Mouse (Mus musculus) heart, embryonic 15.5 days (tissue): ENCODE results near the gene Pla2g12b. TPM values are rescaled to one million over a fixed set of nuclear protein-coding genes. Genes with fewer than 3 reads are reported as not detected.

Source experiments
- ATAC-seq: fragments of 200-750 bp; cut with Nextera tagmentation; replicated peaks from 2 replicates; pipeline ENCODE4 v1.8.0; 2017; ENCODE audit warnings: low read depth, moderate TSS enrichment; ENCODE audit not compliant: insufficient number of reproducible peaks, insufficient read depth, low FRiP score
- H3K27ac ChIP-seq: fragments of 300-500 bp; sonication (generic); 2 replicates; pipeline ENCODE4 v1.5.1; 2015; ENCODE audit warnings: mild to moderate bottlenecking, inconsistent platforms
- H3K27me3 ChIP-seq: fragments of 300-500 bp; sonication (generic); 2 replicates; pipeline ENCODE4 v1.6.1; 2015; ENCODE audit warnings: inconsistent platforms
- H3K36me3 ChIP-seq: fragments of 300-500 bp; sonication (generic); 2 replicates; pipeline ENCODE4 v1.6.1; 2015; ENCODE audit warnings: mild to moderate bottlenecking, inconsistent platforms
- H3K4me1 ChIP-seq: fragments of 300-500 bp; sonication (generic); replicated peaks from 2 replicates; pipeline ENCODE4 v1.6.1; 2015; ENCODE audit warnings: inconsistent platforms
- H3K4me2 ChIP-seq: fragments of 300-500 bp; sonication (generic); 2 replicates; pipeline ENCODE4 v1.6.1; 2015; ENCODE audit warnings: inconsistent platforms, mild to moderate bottlenecking, moderate library complexity
- H3K4me3 ChIP-seq: fragments of 300-500 bp; sonication (generic); 2 replicates; pipeline ENCODE4 v1.5.1; 2015; ENCODE audit warnings: mild to moderate bottlenecking, inconsistent platforms
- H3K9ac ChIP-seq: fragments of 300-500 bp; sonication (generic); 2 replicates; pipeline ENCODE4 v1.6.1; 2015; ENCODE audit warnings: mild to moderate bottlenecking, inconsistent platforms
- H3K9me3 ChIP-seq: fragments of 300-500 bp; sonication (generic); replicated peaks from 2 replicates; pipeline ENCODE4 v1.6.1; 2016; ENCODE audit warnings: inconsistent platforms
- WGBS: fragments of 180-500 bp; shearing (Covaris S2); methylation state at CpG from one replicate; pipeline ENCODE4 v1.1.7; 2015; ENCODE audit warnings: mixed read lengths; 5-methylcytosine and 5-hydroxymethylcytosine counted together
- polyA plus RNA-seq: library from polyadenylated mRNA; unstranded; fragments of >200 nt; fragmentation: Nextera tagmentation; extraction: Ambion mirVana; gene quantifications from 2 replicates; pipeline ENCODE4 v1.2.1, GENCODE M21; 2015

Pla2g12b gene
- polyA plus RNA-seq, result 0.48 and 0.76 TPM in 2 replicates

DNA sequence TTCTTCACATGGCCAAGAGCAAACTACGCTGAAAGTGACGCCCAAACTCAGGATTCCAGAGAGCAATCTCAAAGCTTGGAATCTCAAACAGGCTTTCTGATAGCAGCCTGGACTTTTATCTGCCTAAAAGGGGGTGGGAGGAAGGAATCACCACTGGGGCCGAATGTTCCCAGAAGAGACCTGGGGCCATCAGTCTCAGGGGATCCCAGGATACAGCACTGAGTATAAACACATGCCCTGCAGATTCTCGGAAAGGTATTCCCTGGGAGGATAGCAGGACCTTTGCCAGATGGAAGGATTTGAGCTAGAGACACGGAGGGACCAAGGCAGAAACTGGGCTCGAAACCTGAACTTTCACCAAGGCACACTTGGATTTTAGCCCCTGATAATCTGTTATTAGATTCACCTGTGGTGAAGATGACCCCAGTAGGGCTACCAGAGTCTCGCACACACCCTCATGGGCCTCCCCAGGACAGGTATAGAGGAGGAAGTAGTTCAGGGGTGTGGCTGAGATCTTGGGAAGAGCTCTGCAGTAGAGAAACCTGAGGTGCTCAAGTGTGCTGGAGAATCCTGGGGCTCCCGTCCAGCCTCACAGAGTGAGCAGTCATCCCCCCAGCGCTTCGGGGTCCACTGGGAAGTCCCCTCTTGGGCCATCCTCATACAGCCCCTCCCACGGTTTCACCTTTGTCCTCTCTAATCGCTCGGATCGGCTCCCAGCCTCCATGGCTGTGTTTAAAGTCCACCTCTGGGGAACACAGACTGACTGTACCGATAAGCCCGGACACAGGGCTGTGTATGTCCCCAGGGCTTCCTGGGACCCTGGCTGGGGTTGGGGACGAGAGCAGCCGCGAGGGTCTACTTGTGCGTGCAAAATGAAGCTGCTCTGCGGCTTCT is at the start of gene Pla2g12b:
TSS of gene Pla2g12b (plus strand) at position 762 of the 894 bp plus-strand sequence.
- Histone ChIP-seq H3K27ac (no peak within 1 kb of the TSS), H3K4me3 (0 out of 2 replicates have a peak within 1 kb of the TSS, but pooled peaks have one; percentile 7)
- WGBS, result 47% methylated on average over 21 of the region's 21 CpGs

DNA sequence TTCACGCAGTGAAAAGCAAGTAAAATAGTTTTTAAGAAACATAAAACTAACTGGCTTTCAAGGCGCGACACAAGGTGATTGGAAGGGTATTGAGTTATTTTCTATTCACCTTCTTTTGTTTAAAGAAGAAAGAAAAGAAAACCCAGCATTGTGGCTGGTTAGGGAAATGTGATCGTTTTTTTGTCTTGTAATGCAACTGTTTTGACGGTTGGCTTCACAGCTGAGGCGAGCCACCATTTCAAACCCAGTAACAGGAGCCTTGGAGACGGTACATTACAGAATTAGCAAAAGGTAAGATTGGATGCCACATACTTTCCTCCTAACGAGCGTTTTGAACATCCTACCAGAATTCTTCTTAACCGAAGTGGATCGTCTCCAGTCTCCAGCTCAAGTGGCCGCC is 49.3 kb upstream of the Pla2g12b start:
- no peaks in the 10 kb centered on the region for H3K27me3 ChIP-seq
- WGBS, result 88% methylated on average over 12 of the region's 12 CpGs
- H3K4me3 ChIP-seq, result no peak overlapping the region
- no peaks in the 10 kb centered on the region for H3K9me3 ChIP-seq
- no peak overlapping the region for H3K4me2 ChIP-seq
- no peak overlapping the region for H3K9ac ChIP-seq
- no peak for ATAC-seq
- no peak overlapping the region for H3K27ac ChIP-seq
- no peaks in the 10 kb centered on the region for H3K4me1 ChIP-seq
- peaks cover 56% of the 10 kb centered on the region for H3K36me3 ChIP-seq

More for the DNA sequence above, at the start of gene Pla2g12b:
- H3K36me3 ChIP-seq, result no peaks in the 10 kb centered on the region
- no peak; the same call in 1 of the 2 replicates for ATAC-seq
- peak within 1 kb of the TSS; percentile 30 for H3K4me2 ChIP-seq
- no peaks in the 10 kb centered on the region for H3K27me3 ChIP-seq
- H3K9ac ChIP-seq, result no peak within 1 kb of the TSS
- peaks cover 13% of the 10 kb centered on the region; the same call in 1 of the 2 replicates for H3K4me1 ChIP-seq
- H3K9me3 ChIP-seq, result no peaks in the 10 kb centered on the region

DNA sequence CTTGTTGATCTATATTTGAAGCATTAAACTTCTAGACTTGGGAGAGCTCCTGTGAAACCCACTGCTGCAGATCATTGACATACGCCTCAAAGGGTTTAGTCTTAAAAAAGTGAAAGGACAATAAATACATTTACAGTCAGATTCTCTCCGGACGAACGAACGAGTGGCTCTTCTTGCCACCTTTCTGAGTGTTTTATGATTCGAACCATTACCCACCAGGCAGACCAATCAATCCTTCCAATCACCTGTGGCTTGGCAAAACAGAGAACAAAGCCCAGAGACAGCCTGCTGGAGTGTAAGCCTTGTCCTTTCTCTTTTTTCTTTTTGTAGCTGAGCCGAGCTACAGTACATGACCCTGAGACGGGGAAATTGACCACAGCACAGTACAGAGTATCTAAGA is 48.4 kb upstream of the Pla2g12b start:
- Histone ChIP-seq H3K9me3 (no peaks in the 10 kb centered on the region), H3K4me3 (no peak overlapping the region), H3K27ac (no peak overlapping the region), H3K9ac (no peak overlapping the region), H3K27me3 (no peaks in the 10 kb centered on the region), H3K4me2 (no peak overlapping the region), H3K36me3 (peaks cover 56% of the 10 kb centered on the region), H3K4me1 (no peaks in the 10 kb centered on the region)
- no peak for ATAC-seq
- 88% methylated on average over 8 of the region's 8 CpGs for WGBS

DNA sequence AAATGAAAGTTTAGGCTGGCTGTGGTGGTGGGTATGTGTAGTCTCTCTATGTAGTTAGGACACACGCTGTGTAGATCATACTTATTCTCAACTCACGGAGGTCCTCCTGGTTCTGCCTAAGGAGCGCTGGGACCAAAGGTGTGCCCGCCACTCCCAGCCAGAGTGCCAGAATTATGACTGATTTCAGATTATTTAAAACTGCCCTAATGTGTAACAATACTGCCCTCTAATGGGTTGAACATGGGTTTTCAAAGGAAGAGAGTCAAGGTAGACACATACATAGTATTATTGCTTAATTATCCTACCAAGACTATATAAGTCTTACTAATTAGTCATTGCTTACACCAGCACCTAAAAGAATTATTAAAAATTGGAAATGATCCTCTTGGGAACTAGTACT is 44.7 kb upstream of the Pla2g12b start:
- no peak for ATAC-seq
- H3K4me2 ChIP-seq, result no peak overlapping the region
- H3K27ac ChIP-seq, result no peak overlapping the region
- no peak overlapping the region for H3K4me3 ChIP-seq
- 85% methylated on average over 4 of the region's 4 CpGs for WGBS
- no peak overlapping the region for H3K9ac ChIP-seq
- H3K4me1 ChIP-seq, result no peaks in the 10 kb centered on the region
- no peaks in the 10 kb centered on the region for H3K9me3 ChIP-seq
- peaks cover 60% of the 10 kb centered on the region for H3K36me3 ChIP-seq
- no peaks in the 10 kb centered on the region for H3K27me3 ChIP-seq

DNA sequence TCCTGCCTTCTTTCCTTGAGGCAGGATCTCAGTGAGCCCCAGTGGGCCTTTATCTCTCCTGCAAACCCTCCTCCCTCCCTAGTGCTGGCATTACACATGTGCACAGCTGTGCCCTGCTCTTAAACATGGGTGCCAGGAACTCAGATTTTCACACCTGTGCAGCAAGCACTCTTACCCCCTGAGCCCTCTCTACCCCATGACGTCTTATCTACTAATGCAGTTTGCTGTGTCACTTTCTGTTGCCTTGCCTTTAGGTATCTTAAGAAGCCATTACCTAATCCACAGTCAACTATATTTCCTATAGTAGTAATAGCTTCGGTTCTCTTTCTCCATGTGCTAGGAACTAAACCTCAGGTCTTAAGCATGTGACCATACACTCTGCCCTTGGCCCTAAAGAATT is 40.3 kb upstream of the Pla2g12b start:
- no peak for ATAC-seq
- no peak overlapping the region for H3K27ac ChIP-seq
- no peak overlapping the region for H3K4me2 ChIP-seq
- no peaks in the 10 kb centered on the region for H3K4me1 ChIP-seq
- H3K27me3 ChIP-seq, result no peaks in the 10 kb centered on the region
- H3K4me3 ChIP-seq, result no peak overlapping the region
- 74% methylated on average over 2 of the region's 2 CpGs for WGBS
- no peaks in the 10 kb centered on the region for H3K9me3 ChIP-seq
- H3K36me3 ChIP-seq, result peaks cover 62% of the 10 kb centered on the region
- H3K9ac ChIP-seq, result no peak overlapping the region

DNA sequence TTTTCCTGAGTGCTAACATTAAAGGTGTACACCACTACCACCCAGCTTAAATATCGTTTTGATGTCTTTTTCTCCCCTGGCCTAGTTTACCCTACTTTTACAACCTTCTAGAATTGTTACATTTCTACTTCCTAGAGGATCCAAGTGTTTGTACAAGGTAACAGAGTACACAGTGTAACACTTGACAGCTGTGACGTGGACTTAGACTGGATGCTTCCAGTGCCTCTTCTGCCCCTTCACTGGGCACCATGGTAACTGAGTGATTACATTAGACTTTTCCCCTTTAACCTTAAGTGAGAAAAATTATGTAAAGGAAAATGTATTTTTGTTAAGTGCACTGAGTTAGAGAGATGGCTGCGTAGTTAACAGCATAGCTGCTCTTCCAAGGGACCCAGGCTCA is 38.9 kb upstream of the Pla2g12b start:
- Histone ChIP-seq H3K4me3 (no peak overlapping the region), H3K36me3 (peaks cover 71% of the 10 kb centered on the region), H3K27me3 (no peaks in the 10 kb centered on the region), H3K9me3 (no peaks in the 10 kb centered on the region), H3K4me2 (no peak overlapping the region), H3K4me1 (no peaks in the 10 kb centered on the region), H3K9ac (no peak overlapping the region), H3K27ac (no peak overlapping the region)
- WGBS, result 90% methylated on average over 3 of the region's 3 CpGs
- ATAC-seq, result no peak

DNA sequence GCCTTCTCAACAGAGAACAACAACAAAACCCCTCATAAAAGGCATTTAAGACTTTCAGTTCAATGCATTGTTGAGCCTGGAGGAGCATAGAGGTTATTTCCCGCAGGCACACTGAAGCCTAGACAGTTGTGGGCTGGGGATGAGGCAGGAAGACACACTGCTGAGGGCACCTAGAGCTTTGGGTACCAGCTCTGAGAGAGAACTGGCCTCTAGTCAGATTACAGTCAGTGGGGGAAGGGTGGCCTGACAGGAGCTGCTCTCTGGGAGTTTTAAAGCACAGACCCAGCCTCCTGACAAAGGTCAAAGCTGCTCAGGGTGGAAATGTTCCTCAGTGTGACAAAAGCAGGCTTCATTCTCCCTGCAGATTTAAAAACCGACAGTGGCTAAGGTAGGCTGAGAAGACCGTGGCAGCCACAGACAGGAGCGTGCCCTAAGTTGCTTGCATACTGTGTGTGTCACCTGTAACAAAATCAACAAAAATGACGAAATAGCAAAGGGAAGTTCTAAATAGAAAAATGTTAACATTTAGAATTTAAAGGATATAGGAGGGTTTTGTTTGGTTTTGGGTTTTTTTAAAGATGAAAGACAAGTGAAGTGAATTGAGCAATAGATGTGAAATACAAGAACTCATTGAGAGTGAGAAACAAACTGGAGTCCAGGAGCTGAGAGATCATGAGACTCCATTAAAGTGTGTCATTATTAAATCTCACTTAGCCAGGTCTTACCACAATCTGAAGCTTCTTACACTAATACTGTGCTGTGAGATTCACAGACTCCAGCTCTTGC is 37.5 kb upstream of the Pla2g12b start:
- Histone ChIP-seq H3K9me3 (no peaks in the 10 kb centered on the region), H3K4me2 (no peak overlapping the region), H3K4me3 (no peak overlapping the region), H3K27ac (no peak overlapping the region), H3K4me1 (no peaks in the 10 kb centered on the region), H3K9ac (no peak overlapping the region), H3K27me3 (no peaks in the 10 kb centered on the region), H3K36me3 (peaks cover 73% of the 10 kb centered on the region)
- 87% methylated on average over 5 of the region's 5 CpGs for WGBS
- no peak for ATAC-seq

DNA sequence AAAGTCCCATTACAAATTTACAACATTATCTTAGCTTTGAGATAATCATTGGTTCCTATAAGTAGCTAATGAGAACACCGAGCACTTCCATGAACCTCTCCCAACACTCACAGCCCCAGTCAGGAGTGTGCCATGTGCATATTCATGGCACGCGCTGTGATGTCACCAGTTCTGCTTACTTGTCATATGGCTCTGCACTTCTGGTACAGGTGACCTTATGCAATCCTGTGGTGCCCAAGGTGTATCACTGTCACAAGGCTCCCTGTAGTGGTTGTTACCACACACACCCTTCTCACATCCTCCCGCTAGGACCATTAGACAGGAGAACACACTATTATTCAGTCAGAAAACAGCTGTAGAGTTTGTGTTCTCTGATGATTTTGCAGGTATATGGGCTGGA is 36.7 kb upstream of the Pla2g12b start:
- H3K4me1 ChIP-seq, result no peaks in the 10 kb centered on the region
- no peak overlapping the region for H3K27ac ChIP-seq
- 93% methylated on average over 4 of the region's 4 CpGs for WGBS
- ATAC-seq, result no peak
- peaks cover 75% of the 10 kb centered on the region for H3K36me3 ChIP-seq
- no peaks in the 10 kb centered on the region for H3K9me3 ChIP-seq
- H3K27me3 ChIP-seq, result no peaks in the 10 kb centered on the region
- H3K9ac ChIP-seq, result no peak overlapping the region
- no peak overlapping the region for H3K4me3 ChIP-seq
- H3K4me2 ChIP-seq, result no peak overlapping the region

DNA sequence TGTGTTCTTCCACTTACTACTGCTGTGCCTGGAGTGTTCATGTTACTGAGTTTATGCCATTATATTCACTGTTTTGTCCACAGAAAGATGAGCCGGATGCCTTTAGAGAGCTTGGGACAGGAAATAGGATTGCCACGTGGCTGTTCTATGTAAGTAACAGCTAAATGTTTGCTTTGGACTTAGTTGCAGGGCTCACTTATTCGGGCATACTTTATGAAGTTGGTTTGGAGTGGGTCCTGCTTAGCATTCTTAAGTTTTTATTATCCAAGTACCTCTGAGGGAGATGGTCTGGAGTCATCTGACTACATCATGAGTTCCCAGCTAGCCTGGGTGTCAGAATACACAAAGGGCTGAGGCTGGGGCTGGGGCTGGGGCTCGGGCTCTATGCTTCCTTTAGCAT is 36.3 kb upstream of the Pla2g12b start:
- no peak overlapping the region for H3K27ac ChIP-seq
- no peak overlapping the region for H3K9ac ChIP-seq
- 71% methylated on average over 4 of the region's 4 CpGs for WGBS
- no peaks in the 10 kb centered on the region for H3K27me3 ChIP-seq
- peaks cover 71% of the 10 kb centered on the region for H3K36me3 ChIP-seq
- H3K4me2 ChIP-seq, result no peak overlapping the region
- no peaks in the 10 kb centered on the region for H3K9me3 ChIP-seq
- no peaks in the 10 kb centered on the region for H3K4me1 ChIP-seq
- no peak overlapping the region for H3K4me3 ChIP-seq
- no peak for ATAC-seq

DNA sequence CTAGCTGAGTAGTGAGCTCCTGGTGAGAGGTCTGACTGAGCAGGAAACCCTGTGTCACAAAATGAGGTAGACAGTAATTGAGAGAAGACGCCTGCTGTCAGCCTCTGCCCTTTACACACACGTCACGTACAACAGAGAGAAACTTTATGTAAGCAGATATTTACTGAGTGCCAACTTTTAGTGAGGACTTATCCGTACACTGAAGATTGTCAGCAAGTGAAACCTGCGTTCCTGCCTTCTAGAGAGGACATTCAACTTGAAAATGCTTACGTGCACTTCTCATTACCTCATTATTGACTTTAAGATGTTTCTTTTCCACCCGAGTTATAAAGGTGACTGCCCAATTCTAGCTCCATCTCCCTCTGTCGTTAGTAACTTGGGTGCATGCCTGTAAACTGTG is 34.7 kb upstream of the Pla2g12b start:
- Histone ChIP-seq H3K9me3 (no peaks in the 10 kb centered on the region), H3K4me2 (no peak overlapping the region), H3K27me3 (no peaks in the 10 kb centered on the region), H3K9ac (no peak overlapping the region), H3K27ac (no peak overlapping the region), H3K36me3 (peaks cover 68% of the 10 kb centered on the region), H3K4me3 (no peak overlapping the region), H3K4me1 (no peaks in the 10 kb centered on the region)
- no peak for ATAC-seq
- WGBS, result 89% methylated on average over 8 of the region's 8 CpGs

DNA sequence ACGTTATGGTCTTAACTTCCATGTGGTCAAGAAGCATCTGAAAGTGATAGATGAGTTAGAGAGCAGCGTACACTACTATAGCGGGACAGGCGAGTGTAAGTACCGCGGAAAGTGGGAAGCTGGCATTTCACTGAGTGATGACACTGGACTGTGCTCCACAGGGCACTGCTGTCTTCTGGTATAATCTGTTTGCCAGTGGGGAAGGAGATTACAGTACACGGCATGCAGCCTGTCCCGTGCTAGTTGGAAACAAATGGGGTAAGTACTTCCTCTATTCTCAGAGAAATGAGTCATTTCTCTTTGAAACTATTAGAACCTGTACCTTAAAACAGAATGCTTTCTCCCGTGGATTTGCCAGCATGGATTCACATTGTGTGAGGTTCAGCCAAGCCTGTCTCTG is 34.0 kb upstream of the Pla2g12b start:
- H3K9me3 ChIP-seq, result no peaks in the 10 kb centered on the region
- no peak overlapping the region for H3K4me3 ChIP-seq
- H3K4me2 ChIP-seq, result no peak overlapping the region
- 86% methylated on average over 9 of the region's 9 CpGs for WGBS
- H3K27ac ChIP-seq, result no peak overlapping the region
- peaks cover 67% of the 10 kb centered on the region for H3K36me3 ChIP-seq
- no peaks in the 10 kb centered on the region for H3K27me3 ChIP-seq
- no peak overlapping the region for H3K9ac ChIP-seq
- no peak for ATAC-seq
- no peaks in the 10 kb centered on the region for H3K4me1 ChIP-seq
